Mouse (Mus musculus) frontal cortex, adult 2 months (tissue): ENCODE measurements around the gene Olfr1272. TPM values are rescaled to one million over a fixed set of nuclear protein-coding genes. Genes with fewer than 3 reads are reported as not detected.
"Not testable (repeated sequence)": the region's sequence is repeated elsewhere in the genome, so short reads cannot be mapped to it uniquely, and the experiment has no call there.

ENCODE experiments used
- DNase-seq, 2 experiments: peaks; one replicate each; pipeline ENCODE4 v3.0.0; 2022; ENCODE audit warnings: low spot score in 1 of 2; ENCODE audit errors: extremely low spot score in 1 of 2
- polyA plus RNA-seq: library from polyadenylated mRNA; depleted of rRNA; stranded (reverse); fragments of >200 nt; gene quantifications from 2 replicates; pipeline ENCODE4 v1.2.3, GENCODE M21; 2012; rRNA removed

The Olfr1272 gene
- polyA plus RNA-seq = not detected in 2 replicates

GRCm38 (mm10) chr2:90292741-90293140, at the start of gene Olfr1272:
Gene Olfr1272, minus strand, starts transcription at chr2:90292841.
- DNase-seq = no peak

DNA sequence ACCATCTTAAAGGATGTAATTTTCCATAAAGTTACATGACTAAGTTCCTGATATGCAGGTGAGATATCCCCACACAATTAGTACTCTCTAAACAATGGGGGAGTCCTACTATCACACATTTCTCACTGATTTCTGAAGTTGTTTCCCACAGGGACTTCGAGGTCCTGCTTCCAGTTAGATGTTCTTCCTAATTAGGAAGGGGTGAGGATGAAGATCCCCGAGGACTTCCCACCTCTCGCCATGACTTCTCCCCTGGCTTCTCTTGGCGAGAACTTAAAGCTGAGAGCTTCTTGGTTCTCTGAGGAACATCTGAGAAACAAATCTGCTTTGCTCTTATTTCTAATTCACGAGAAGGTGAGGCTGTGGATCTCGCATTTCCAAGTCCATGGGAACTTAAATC, 29.3 kb upstream of the Olfr1272 start, which contains the start of gene Gm13769:
TSS of gene Gm13769 (plus strand) at position 301 of the 400 bp plus-strand sequence.
- not testable (repeated sequence) for DNase-seq

- DNase-seq = no peak
These were observed 21.7 kb downstream of the Olfr1272 start, which contains the start of gene Olfr1271 for GRCm38 (mm10) chr2:90270932-90271331. Gene Olfr1271, minus strand, starts transcription at chr2:90271032.

- DNase-seq = no peak
These were observed 35.1 kb downstream of the Olfr1272 start, which contains the start of gene Olfr142 for GRCm38 (mm10) chr2:90257492-90257891. Gene Olfr142, minus strand, starts transcription at chr2:90257592.

Other genes starting within 250 kb of the Olfr1272 start
- not detected in 2 replicates for gene Olfr140, start 229.2 kb downstream of the Olfr1272 start, polyA plus RNA-seq
- not detected in 2 replicates for gene Olfr1269, start 171.4 kb downstream of the Olfr1272 start, polyA plus RNA-seq
- 0.71 and 1.3 TPM in 2 replicates for gene Olfr32, start 150.5 kb downstream of the Olfr1272 start, polyA plus RNA-seq
- gene Olfr1270, start 139.8 kb downstream of the Olfr1272 start, polyA plus RNA-seq = 0.06 and 0.20 TPM in 2 replicates
- gene Olfr1506, start 68.3 kb downstream of the Olfr1272 start, polyA plus RNA-seq = not detected in 2 replicates
- gene Olfr142, start 35.2 kb downstream of the Olfr1272 start, polyA plus RNA-seq = 0.04 and 0.06 TPM in 2 replicates
- gene Olfr1271, start 21.8 kb downstream of the Olfr1272 start, polyA plus RNA-seq = 0.02 TPM in 1 of 2 replicates, not detected in the other
- gene Gm13769, start 29.4 kb upstream of the Olfr1272 start, polyA plus RNA-seq = not detected in 2 replicates
- gene Olfr1274-ps, start 105.8 kb upstream of the Olfr1272 start, polyA plus RNA-seq = not detected in 2 replicates